Mouse (Mus musculus) limb, embryonic 10.5 days (tissue): ENCODE measurements around the gene Synj1. TPM values are rescaled to one million over a fixed set of nuclear protein-coding genes. Genes with fewer than 3 reads are reported as not detected.

ENCODE experiments used
- DNase-seq: peaks from one replicate; pipeline ENCODE4 v3.0.0-alpha.2; 2017; ENCODE audit warnings: low spot score
- H3K27ac ChIP-seq: fragments of 300-500 bp; sonication (generic); 2 replicates; pipeline ENCODE4 v1.5.1; 2016; ENCODE audit warnings: mild to moderate bottlenecking
- H3K27me3 ChIP-seq: fragments of 300-500 bp; sonication (generic); 2 replicates; pipeline ENCODE4 v1.6.1; 2016; ENCODE audit warnings: low read depth, mild to moderate bottlenecking; ENCODE audit not compliant: poor library complexity, severe bottlenecking
- H3K36me3 ChIP-seq: fragments of 300-500 bp; sonication (generic); 2 replicates; pipeline ENCODE4 v1.6.1; 2016; ENCODE audit warnings: mild to moderate bottlenecking, moderate library complexity
- H3K4me1 ChIP-seq: fragments of 300-500 bp; sonication (generic); 2 replicates; pipeline ENCODE4 v1.6.1; 2016
- H3K4me3 ChIP-seq: fragments of 300-500 bp; sonication (generic); 2 replicates; pipeline ENCODE4 v1.5.1; 2016; ENCODE audit warnings: mild to moderate bottlenecking, moderate library complexity
- H3K9me3 ChIP-seq: fragments of 300-500 bp; sonication (generic); replicated peaks from 2 replicates; pipeline ENCODE4 v1.6.1; 2016; ENCODE audit warnings: mild to moderate bottlenecking
- WGBS: fragments of 180-500 bp; shearing (Covaris S2); methylation state at CpG from one replicate; pipeline ENCODE4 v1.1.7; 2016; 5-methylcytosine and 5-hydroxymethylcytosine counted together
- microRNA-seq: library from miRNA; unstranded; fragments of <30 nt; microRNA quantifications from one replicate; pipeline ENCODE4, GENCODE M21; 2017
- polyA plus RNA-seq: library from polyadenylated mRNA; unstranded; fragments of >200 nt; fragmentation: Nextera tagmentation; extraction: Ambion mirVana; gene quantifications from 2 replicates; pipeline ENCODE4 v1.2.1, GENCODE M21; 2016

The Synj1 gene
- polyA plus RNA-seq, 1 experiment from 2014 or later: 9.6 TPM

DNA sequence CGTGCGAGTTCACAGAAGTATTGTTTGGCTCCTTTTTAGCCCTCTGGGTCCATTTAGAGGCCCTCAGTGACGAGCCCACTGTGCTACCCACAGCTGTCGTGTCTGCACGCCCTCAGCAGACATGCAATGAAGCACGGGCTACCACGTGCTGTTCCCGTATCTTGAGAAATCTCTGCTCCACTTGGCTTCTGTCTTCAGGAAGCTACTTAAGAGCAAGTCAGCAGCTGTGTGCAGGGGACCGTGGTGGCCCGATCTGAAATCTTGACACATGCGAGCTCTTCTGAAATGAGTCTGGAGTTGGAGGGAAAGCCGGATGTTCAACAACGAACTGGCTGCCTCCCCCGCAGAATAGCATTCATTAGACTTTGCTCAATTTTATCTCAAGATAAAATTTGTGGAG, 119.5 kb downstream of the Synj1 start:
- H3K27me3 ChIP-seq: 0 out of 2 replicates have a peak, but pooled peaks cover 5% of the 10 kb centered on the region
- 86% methylated on average over 14 of the region's 14 CpGs for WGBS
- H3K9me3 ChIP-seq: no peaks in the 10 kb centered on the region
- no peaks in the 10 kb centered on the region for H3K36me3 ChIP-seq
- peaks cover 4% of the 10 kb centered on the region; the same call in 1 of the 2 replicates for H3K4me1 ChIP-seq
- no peak overlapping the region for H3K4me3 ChIP-seq
- no peak for DNase-seq
- H3K27ac ChIP-seq: no peak overlapping the region

- no peak overlapping the region for H3K4me3 ChIP-seq
- no peaks in the 10 kb centered on the region for H3K36me3 ChIP-seq
- peaks cover 8% of the 10 kb centered on the region; the same call in 1 of the 2 replicates for H3K4me1 ChIP-seq
- no peak overlapping the region for H3K27ac ChIP-seq
- 0 out of 2 replicates have a peak, but pooled peaks cover 5% of the 10 kb centered on the region for H3K27me3 ChIP-seq
- WGBS: 86% methylated on average over 9 of the region's 9 CpGs
- DNase-seq: no peak
- H3K9me3 ChIP-seq: no peaks in the 10 kb centered on the region
Observed at GRCm38 (mm10) chr16:90890683-90891082, 120.4 kb downstream of the Synj1 start.

Small RNA genes lying within 50 kb of the gene (microRNA-seq; reads per million reads assigned to microRNA genes)
- gene Gm22933: not detected

Other genes starting within 250 kb of the Synj1 start
- gene Urb1, start 200.9 kb downstream of the Synj1 start, polyA plus RNA-seq: 14.1 and 14.2 TPM in 2 replicates
- 0.16 and 0.43 TPM in 2 replicates for gene Eva1c, start 184.6 kb downstream of the Synj1 start, polyA plus RNA-seq
- gene Cfap298, start 76.2 kb downstream of the Synj1 start, polyA plus RNA-seq: 45.5 and 57.1 TPM in 2 replicates
- gene Paxbp1, start 33.2 kb upstream of the Synj1 start, polyA plus RNA-seq: 60.0 and 76.1 TPM in 2 replicates
- not detected in 2 replicates for gene 4932438H23Rik, start 83.8 kb upstream of the Synj1 start, polyA plus RNA-seq
- 0.08 TPM in 1 of 2 replicates, not detected in the other for gene Olig2, start 214.1 kb upstream of the Synj1 start, polyA plus RNA-seq